Mouse (Mus musculus) kidney, adult 18-20 months (tissue): ENCODE measurements around the gene Erich2.
A peak's percentile ranks its signal among the peaks of the same experiment; 100 is the strongest.

ENCODE experiments used
- DNase-seq: peaks from one replicate; pipeline ENCODE4 v3.0.0; 2021

Gene Erich2

DNA sequence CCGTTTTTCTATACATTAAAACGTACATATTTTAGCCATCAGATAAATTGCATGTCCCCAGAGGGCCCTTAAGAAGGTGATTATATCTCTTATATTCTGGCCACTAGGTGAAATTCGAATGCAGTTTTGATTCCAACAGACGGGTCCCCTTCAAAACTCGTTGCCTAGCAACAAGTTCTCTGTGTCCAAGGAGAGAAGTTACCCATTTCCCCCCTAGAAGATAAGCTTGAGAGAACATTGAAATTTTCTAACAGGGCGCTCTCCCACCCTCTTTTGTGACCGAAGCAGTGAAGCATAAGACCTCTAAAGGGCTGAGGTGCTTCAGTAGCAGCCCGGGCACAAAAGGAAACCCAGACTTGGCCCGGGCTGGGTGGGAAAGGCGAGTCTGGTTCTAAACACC, at the start of gene Erich2:
Gene Erich2, plus strand, starts transcription at position 324 of the 400 bp plus-strand sequence.
- DNase-seq, result no peak

- no peak for DNase-seq
Observed at GRCm38 (mm10) chr2:70463606-70464005, 45.0 kb upstream of the Erich2 start.

- DNase-seq, result no peak
Observed at GRCm38 (mm10) chr2:70471136-70471535, 37.5 kb upstream of the Erich2 start.

DNA sequence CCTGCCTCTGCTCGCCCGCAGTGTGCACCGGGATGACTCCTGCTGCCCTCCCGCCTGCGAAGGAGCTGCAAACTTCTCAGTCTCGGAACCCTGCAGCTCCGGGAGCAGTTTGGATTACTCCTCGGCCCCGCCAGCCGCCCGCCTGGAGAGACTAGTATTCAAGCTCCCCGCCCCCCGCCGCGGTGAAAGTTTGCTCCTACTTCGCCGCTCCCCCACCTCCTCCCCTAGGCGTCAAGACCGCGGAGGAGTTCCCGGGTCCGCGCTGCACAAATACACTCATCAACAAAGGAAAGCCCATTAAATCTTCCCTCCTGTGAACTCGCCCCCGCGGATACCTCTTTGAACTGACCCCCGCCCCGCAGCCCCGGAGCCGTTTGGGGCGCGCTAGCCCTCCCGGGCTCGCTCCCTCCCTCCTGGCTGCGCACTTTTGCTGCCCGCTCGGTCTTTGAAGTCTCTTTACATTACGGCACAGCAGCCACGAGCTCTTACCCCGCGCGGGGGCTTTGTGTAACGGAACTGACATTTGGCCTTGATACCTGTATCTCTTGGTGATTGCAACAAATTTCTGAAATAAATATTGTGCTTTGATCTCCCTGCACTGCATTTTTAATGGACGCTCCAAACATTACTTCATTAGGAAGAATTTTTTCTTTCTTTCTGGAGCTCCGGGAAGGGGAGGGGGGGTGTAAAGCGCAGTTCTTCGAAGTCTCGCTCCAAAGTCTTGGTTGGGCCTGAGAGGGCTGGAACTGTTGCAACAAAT, 36.6 kb upstream of the Erich2 start:
- peak; percentile 40 for DNase-seq

DNA sequence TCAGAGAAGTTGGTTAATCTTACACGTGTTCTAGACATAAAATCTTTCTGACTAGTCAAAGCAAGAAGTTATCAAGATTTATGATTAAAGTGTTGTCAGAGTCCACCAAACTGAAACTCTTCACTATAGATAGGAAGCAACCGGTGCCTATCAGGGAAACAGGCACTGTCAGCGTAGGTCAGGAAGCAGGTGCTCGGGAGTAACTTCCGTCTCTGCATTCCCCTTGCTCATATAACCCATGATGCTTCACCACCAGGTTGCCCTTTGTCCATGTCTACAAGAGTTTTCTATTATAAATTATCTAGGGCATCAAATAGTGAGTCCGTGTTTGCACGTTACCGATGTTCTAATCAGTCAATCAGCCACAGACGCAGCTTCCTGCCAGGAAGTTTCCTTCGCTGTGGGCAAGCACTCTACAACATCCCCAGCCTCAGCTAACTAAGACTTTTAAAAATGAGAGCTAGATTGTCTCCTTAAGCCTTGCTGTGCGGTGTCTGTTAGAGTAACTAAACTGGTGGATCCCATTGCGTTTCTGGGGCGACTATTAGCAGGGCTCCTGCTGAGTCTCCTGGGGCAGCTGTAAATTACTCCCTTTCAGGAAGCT, 10.8 kb upstream of the Erich2 start:
- DNase-seq, result no peak

GRCm38 (mm10) chr2:70503436-70503835, 5.2 kb upstream of the Erich2 start:
- no peak for DNase-seq

DNA sequence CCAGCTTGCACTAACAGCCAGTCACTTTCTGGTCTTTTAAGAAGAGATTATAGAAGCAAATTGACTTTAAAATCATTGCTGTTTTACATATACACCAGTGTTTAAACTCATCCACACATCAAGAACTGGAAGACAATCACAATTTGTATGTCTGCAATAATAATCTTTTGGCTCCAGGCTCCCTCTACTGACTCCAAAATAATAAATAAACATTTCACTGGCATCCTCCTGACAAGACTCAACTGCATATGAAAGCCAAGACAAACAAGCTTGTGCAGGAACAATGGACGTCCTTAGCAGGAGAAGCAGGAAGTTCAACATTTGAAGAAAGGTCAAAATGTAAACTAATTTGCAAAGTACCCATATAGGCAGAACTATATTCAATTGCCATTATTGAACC, 3.4 kb upstream of the Erich2 start:
- no peak for DNase-seq

DNA sequence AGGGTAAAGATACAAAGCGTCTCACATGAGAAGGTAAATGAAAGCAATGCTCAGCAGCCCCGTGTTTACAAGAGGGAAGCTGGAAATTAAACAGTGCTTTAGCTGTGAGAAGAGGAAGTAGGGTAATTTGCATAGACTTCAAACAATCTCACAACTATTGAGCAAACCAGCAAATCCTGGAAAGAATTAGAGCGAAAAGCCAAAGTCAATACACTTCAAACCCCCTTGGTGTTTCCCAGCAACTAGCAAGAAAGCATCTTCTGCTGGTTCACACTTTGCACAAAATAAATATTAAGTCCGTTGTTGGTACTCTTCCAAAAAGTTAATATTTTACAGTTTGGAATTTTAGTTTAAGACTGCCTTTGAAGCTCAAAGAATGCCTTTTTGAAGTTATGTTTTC, 2.7 kb upstream of the Erich2 start:
- DNase-seq, result no peak

GRCm38 (mm10) chr2:70506372-70506771, 2.2 kb upstream of the Erich2 start:
- DNase-seq, result peak; percentile 18

DNA sequence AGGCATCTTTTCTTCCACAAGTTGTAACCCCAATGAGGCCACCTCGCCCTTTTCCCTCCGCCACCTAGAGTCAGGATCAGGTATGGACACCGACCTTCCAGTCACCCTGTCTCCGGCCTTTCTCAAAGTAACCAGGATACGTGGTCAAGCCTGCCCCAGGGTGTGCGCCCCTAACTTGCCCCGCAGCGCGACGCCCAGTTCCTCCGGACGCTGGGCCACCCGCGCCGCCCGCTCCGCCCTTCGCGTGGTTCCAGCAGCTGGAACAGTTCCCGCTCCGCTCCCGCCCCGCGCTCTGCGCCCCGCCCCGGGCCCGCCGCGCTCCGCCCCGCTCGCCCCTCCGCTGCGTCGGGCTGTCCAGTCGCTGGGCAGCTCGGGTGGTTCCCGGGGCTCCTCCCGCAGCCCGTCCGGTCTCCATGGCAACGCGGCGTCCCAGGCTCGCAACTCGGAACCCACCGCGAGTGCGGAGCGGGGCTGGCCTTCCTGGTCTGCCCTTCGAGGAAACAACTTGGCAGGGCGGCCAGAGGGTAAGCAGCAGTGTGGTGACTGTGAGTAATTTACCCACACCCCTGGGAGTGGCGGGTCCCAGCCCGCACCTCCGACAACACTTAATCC, 508 bp downstream of the Erich2 start:
- DNase-seq, result peak; percentile 88

DNA sequence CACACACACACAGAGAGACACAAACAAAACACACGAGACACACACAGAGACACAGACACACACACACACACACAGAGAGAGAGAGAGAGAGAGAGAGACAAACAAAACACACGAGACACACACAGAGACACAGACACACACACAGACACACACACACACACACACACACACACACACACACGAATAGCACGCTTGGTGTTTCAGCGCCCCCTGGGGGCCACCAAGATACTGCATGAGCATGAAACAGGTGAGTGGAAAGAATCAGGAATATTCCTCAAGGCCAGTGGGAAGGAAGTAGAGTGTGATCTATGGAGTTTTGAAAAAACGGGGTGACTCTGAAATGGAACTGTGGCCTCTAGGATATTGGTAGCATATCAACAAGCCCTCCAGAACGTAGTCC, 29.7 kb downstream of the Erich2 start:
- peak; percentile 59 for DNase-seq

DNA sequence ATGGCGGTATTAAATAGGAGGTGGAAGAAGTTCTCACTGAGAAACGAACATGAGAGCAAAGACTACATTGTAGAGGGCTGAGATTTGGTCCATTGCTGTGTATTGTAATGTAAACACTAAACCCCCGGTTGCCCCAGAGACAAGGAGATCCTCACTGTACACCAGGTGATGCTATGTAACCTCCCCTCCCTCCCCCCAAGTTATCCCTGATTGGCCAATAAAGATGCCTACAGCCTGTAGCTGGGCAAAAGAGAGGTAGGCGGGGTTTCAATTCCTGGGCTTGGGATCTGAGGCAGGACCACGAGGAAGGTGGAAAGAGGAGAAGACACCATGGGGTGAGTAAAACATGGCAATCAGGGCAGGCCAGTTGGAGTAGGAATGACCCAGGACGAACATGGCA, 42.1 kb downstream of the Erich2 start:
- no peak for DNase-seq

- DNase-seq, result no peak
Observed at GRCm38 (mm10) chr2:70551446-70551845, 42.8 kb downstream of the Erich2 start.

DNA sequence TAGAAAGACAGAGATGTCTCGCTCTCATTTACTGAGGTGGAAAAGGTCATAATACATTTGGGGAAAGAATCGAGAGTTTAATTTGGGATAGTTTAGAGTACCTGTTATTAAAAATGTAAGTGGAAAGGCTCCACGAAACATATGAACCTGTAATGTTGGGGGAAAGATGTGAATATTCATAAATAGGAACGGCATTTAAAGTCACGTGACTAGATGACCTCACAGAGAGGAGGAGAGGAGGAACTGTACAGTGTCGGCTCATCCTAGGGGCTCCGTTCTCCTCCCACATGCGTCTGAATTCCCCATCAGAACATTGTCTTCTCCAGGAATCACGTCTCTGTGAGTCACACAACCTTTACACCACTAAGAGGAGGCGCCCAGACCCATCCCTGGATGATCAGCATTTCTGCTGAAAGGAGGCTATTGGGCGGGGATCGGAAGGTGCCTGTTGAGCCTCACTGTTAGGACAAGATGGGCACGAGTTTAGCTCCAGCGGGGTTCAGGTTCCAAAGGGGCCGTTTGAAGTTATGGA, 43.5 kb downstream of the Erich2 start:
- DNase-seq, result no peak

DNA sequence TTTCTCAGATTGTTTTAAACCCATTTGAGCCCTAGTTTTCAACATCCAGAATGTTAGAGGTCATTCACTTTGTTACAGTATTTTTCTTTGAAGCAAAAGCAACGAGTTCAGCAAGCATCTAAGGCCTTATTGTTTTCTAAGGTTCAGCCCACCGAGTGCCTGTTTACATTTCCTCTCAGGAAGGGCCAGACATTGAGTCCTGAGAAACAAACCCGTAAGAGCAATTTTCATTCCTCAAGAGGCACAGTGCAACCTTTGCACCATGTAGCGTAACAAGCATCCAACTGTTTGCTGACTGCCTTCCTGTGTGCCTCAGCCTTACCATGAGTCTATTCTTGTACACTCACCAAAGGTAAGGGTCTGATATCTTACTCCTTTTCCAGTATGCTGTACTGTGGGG, 44.2 kb downstream of the Erich2 start, which contains the start of gene Gad1:
Gene Gad1, plus strand, starts transcription at position 301 of the 400 bp plus-strand sequence.
- DNase-seq, result no peak

- DNase-seq, result no peak
Observed at GRCm38 (mm10) chr2:70553826-70554225, 45.2 kb downstream of the Erich2 start.

GRCm38 (mm10) chr2:70558112-70558842, 49.7 kb downstream of the Erich2 start:
- peak; percentile 75 for DNase-seq

GRCm38 (mm10) chr2:70558843-70559451, 50.3 kb downstream of the Erich2 start:
- DNase-seq, result no peak

GRCm38 (mm10) chr2:70559520-70559919, 50.9 kb downstream of the Erich2 start:
- peak; percentile 60 for DNase-seq

GRCm38 (mm10) chr2:70561077-70561795, 52.6 kb downstream of the Erich2 start:
- peak; percentile 50 for DNase-seq

DNA sequence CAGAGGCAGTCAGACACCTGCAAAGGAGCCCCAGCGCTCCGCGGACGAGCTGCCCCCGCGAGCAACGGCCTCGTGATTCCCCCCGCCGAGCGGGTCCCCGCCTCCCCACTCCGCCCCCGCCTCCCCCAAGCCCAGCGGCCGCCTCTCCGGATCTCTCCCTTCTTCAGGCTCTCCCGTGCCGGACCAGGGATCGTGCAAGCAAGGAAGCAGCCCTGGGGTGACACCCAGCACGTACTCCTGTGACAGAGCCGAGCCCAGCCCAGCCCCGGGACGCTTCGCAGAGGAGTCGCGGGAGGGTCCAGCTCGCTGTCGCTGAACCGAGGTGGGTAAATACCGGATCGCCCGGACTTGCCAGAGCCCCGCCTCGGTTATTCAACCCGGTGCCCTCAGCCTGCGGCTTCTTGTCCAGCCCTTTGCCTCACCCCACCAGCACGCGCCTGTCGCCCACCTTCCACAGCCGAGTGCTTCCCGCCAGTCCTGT, 53.4 kb downstream of the Erich2 start:
- DNase-seq, result peak; percentile 5

DNA sequence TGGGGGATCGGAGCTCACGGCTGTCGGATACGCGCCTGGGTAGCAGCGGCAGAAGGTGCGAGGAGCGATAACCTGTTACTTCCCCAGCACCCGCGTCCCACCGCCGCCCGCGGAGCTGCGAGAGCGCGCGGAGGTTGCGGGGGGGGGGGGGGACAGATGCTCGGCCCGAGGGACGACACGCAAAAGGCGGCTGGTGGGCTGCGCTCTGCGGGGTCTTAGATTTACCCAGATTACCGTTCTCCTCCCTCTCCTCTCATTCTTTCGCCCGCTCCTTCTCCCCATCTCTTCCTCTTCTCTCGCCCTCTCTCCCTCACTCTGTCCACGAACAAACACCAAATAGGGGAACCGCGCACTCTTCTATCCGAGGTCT, 54.0 kb downstream of the Erich2 start:
- DNase-seq, result no peak
